Mouse (Mus musculus) kidney, adult 2 months (tissue): ENCODE data around the gene Gm45713.

Experiments used
- CTCF ChIP-seq: fragments of 200-500 bp; conservative IDR thresholded peaks from 2 replicates; pipeline ENCODE4 v1.5.1; 2011; ENCODE audit warnings: low read depth, mild to moderate bottlenecking, control low read depth, low read length, moderate library complexity, mixed read lengths; ENCODE audit not compliant: insufficient read depth, insufficient read length
- POLR2A ChIP-seq: fragments of 200-500 bp; IDR thresholded peaks from one replicate; pipeline ENCODE4 v1.6.1; 2011; ENCODE audit warnings: low read depth, low read length, control low read depth

- no peak for TF ChIP-seq CTCF
- TF ChIP-seq POLR2A = no peak
Measured at GRCm38 (mm10) chr7:45135370-45135769, 661 bp downstream of the Gm45713 start.
